Mouse (Mus musculus) hindbrain, embryonic 16.5 days (tissue): ENCODE data around the gene Ift52. TPM values are rescaled to one million over a fixed set of nuclear protein-coding genes. Genes with fewer than 3 reads are reported as not detected.

Source experiments
- ATAC-seq: fragments of 200-750 bp; cut with Nextera tagmentation; 2 replicates; pipeline ENCODE4 v1.8.0; 2017; ENCODE audit warnings: moderate TSS enrichment, moderate library complexity
- H3K27ac ChIP-seq: fragments of 300-500 bp; sonication (generic); 2 replicates; pipeline ENCODE4 v1.5.1; 2014; ENCODE audit warnings: low read depth, mild to moderate bottlenecking, control low read depth, low read length, moderate library complexity
- H3K27me3 ChIP-seq: fragments of 300-500 bp; sonication (generic); replicated peaks from 2 replicates; pipeline ENCODE4 v1.6.1; 2014; ENCODE audit warnings: low read length; ENCODE audit not compliant: control insufficient read depth, insufficient read depth
- H3K36me3 ChIP-seq: fragments of 300-500 bp; sonication (generic); 2 replicates; pipeline ENCODE4 v1.6.1; 2014; ENCODE audit warnings: mild to moderate bottlenecking, low read length, moderate library complexity, mixed read lengths; ENCODE audit not compliant: control insufficient read depth, insufficient read depth
- H3K4me1 ChIP-seq: fragments of 300-500 bp; sonication (generic); 2 replicates; pipeline ENCODE4 v1.6.1; 2014; ENCODE audit warnings: low read depth, low read length; ENCODE audit not compliant: control insufficient read depth, insufficient read depth
- H3K4me2 ChIP-seq: fragments of 300-500 bp; sonication (generic); 2 replicates; pipeline ENCODE4 v1.6.1; 2014; ENCODE audit warnings: mild to moderate bottlenecking, low read length, control low read depth, moderate library complexity
- H3K4me3 ChIP-seq: fragments of 300-500 bp; sonication (generic); 2 replicates; pipeline ENCODE4 v1.5.1; 2014; ENCODE audit warnings: mild to moderate bottlenecking, low read length, control low read depth, moderate library complexity
- H3K9ac ChIP-seq: fragments of 300-500 bp; sonication (generic); 2 replicates; pipeline ENCODE4 v1.6.1; 2014; ENCODE audit warnings: low read depth, mild to moderate bottlenecking, control low read depth, low read length, moderate library complexity
- H3K9me3 ChIP-seq: fragments of 300-500 bp; sonication (generic); 2 replicates; pipeline ENCODE4 v1.6.1; 2014; ENCODE audit warnings: mild to moderate bottlenecking, low read length, moderate library complexity; ENCODE audit not compliant: control insufficient read depth
- WGBS: fragments of 180-500 bp; shearing (Covaris S2); extraction: QIAGEN DNeasy Blood & Tissue Kit; methylation state at CpG from one replicate; pipeline ENCODE4 v1.1.7; 2014; 5-methylcytosine and 5-hydroxymethylcytosine counted together
- polyA plus RNA-seq: library from polyadenylated mRNA; unstranded; fragments of >200 nt; fragmentation: Nextera tagmentation; extraction: Ambion mirVana; gene quantifications from 2 replicates; pipeline ENCODE4 v1.2.1, GENCODE M21; 2015

Gene Ift52
- 33.9 and 36.2 TPM in 2 replicates for polyA plus RNA-seq

- Histone ChIP-seq H3K4me1 (peaks cover 9% of the 10 kb centered on the region), H3K27me3 (no peaks in the 10 kb centered on the region), H3K27ac (peak within 1 kb of the TSS; percentile 87), H3K4me3 (peak within 1 kb of the TSS; percentile 97), H3K9me3 (no peaks in the 10 kb centered on the region), H3K36me3 (no peaks in the 10 kb centered on the region), H3K4me2 (peak within 1 kb of the TSS; percentile 60), H3K9ac (peak within 1 kb of the TSS; percentile 93)
- WGBS, result under 1% methylated on average over 57 of the region's 57 CpGs
- ATAC-seq, result peak; percentile 98
These were observed at the start of gene Ift52 for GRCm38 (mm10) chr2:163016916-163017743. Ift52 (plus strand) TSS chr2:163017354.

- H3K4me2 ChIP-seq, result no peak overlapping the region
These were observed 48.8 kb upstream of the Ift52 start for GRCm38 (mm10) chr2:162968357-162968756.

GRCm38 (mm10) chr2:162969101-162969500, 48.1 kb upstream of the Ift52 start:
- Histone ChIP-seq H3K9ac (no peak overlapping the region), H3K27me3 (no peaks in the 10 kb centered on the region), H3K9me3 (no peaks in the 10 kb centered on the region), H3K4me1 (peaks cover 6% of the 10 kb centered on the region), H3K4me2 (no peak overlapping the region), H3K4me3 (no peak overlapping the region), H3K27ac (no peak overlapping the region), H3K36me3 (no peaks in the 10 kb centered on the region; the same call in 1 of the 2 replicates)
- no peak for ATAC-seq
- 77% methylated on average over 3 of the region's 3 CpGs for WGBS

More at GRCm38 (mm10) chr2:162968357-162968756, 48.8 kb upstream of the Ift52 start:
- Histone ChIP-seq H3K9me3 (no peaks in the 10 kb centered on the region), H3K27ac (no peak overlapping the region), H3K36me3 (no peaks in the 10 kb centered on the region; the same call in 1 of the 2 replicates), H3K4me3 (no peak overlapping the region), H3K4me1 (no peaks in the 10 kb centered on the region; the same call in 1 of the 2 replicates), H3K27me3 (no peaks in the 10 kb centered on the region), H3K9ac (no peak overlapping the region)
- WGBS, result 12% methylated on average over 5 of the region's 5 CpGs
- ATAC-seq, result peak; percentile 40; the same call in 1 of the 2 replicates

GRCm38 (mm10) chr2:162970896-162971295, 46.3 kb upstream of the Ift52 start:
- H3K4me3 ChIP-seq, result no peak overlapping the region
- H3K9me3 ChIP-seq, result no peaks in the 10 kb centered on the region
- H3K36me3 ChIP-seq, result no peaks in the 10 kb centered on the region; the same call in 1 of the 2 replicates
- 85% methylated on average over 6 of the region's 6 CpGs for WGBS
- ATAC-seq, result no peak
- H3K4me2 ChIP-seq, result no peak overlapping the region
- no peaks in the 10 kb centered on the region for H3K27me3 ChIP-seq
- H3K9ac ChIP-seq, result no peak overlapping the region
- H3K4me1 ChIP-seq, result peaks cover 16% of the 10 kb centered on the region
- no peak overlapping the region for H3K27ac ChIP-seq

- Histone ChIP-seq H3K9ac (no peak overlapping the region), H3K36me3 (no peaks in the 10 kb centered on the region), H3K27ac (no peak overlapping the region), H3K4me2 (no peak overlapping the region), H3K4me3 (no peak overlapping the region), H3K9me3 (no peaks in the 10 kb centered on the region), H3K4me1 (peaks cover 16% of the 10 kb centered on the region), H3K27me3 (no peaks in the 10 kb centered on the region)
- ATAC-seq, result no peak
- 57% methylated on average over 7 of the region's 7 CpGs for WGBS
These were observed 44.4 kb upstream of the Ift52 start for GRCm38 (mm10) chr2:162972752-162973151.

- H3K27me3 ChIP-seq, result no peaks in the 10 kb centered on the region
- H3K9me3 ChIP-seq, result no peaks in the 10 kb centered on the region
- H3K4me1 ChIP-seq, result peaks cover 16% of the 10 kb centered on the region
- no peak for ATAC-seq
- WGBS, result 68% methylated on average over 5 of the region's 5 CpGs
- H3K9ac ChIP-seq, result no peak overlapping the region
- no peak overlapping the region for H3K4me3 ChIP-seq
- H3K27ac ChIP-seq, result no peak overlapping the region
- no peak overlapping the region for H3K4me2 ChIP-seq
- H3K36me3 ChIP-seq, result no peaks in the 10 kb centered on the region
These were observed 43.9 kb upstream of the Ift52 start for GRCm38 (mm10) chr2:162973206-162973605.

- Histone ChIP-seq H3K9ac (no peak overlapping the region), H3K27me3 (no peaks in the 10 kb centered on the region), H3K4me1 (peaks cover 16% of the 10 kb centered on the region), H3K27ac (no peak overlapping the region), H3K9me3 (no peaks in the 10 kb centered on the region), H3K4me3 (no peak overlapping the region), H3K36me3 (no peaks in the 10 kb centered on the region), H3K4me2 (no peak overlapping the region)
- ATAC-seq, result no peak
- WGBS, result 9% methylated on average over 11 of the region's 11 CpGs
These were observed 43.5 kb upstream of the Ift52 start for GRCm38 (mm10) chr2:162973637-162974036.

GRCm38 (mm10) chr2:162975157-162975775, 41.9 kb upstream of the Ift52 start:
- Histone ChIP-seq H3K27me3 (no peaks in the 10 kb centered on the region), H3K9me3 (no peaks in the 10 kb centered on the region), H3K4me2 (no peak overlapping the region), H3K36me3 (no peaks in the 10 kb centered on the region), H3K4me3 (no peak overlapping the region), H3K9ac (no peak overlapping the region), H3K27ac (peak overlapping the region; percentile 31; the same call in 1 of the 2 replicates), H3K4me1 (peaks cover 16% of the 10 kb centered on the region)
- 57% methylated on average over 11 of the region's 11 CpGs for WGBS
- peak; percentile 66 for ATAC-seq

GRCm38 (mm10) chr2:162976001-162976400, 41.2 kb upstream of the Ift52 start:
- H3K4me1 ChIP-seq, result peaks cover 16% of the 10 kb centered on the region
- no peak overlapping the region for H3K4me3 ChIP-seq
- ATAC-seq, result peak; percentile 54; the same call in 1 of the 2 replicates
- no peaks in the 10 kb centered on the region for H3K27me3 ChIP-seq
- 56% methylated on average over 4 of the region's 4 CpGs for WGBS
- H3K27ac ChIP-seq, result no peak overlapping the region
- no peak overlapping the region for H3K9ac ChIP-seq
- H3K36me3 ChIP-seq, result no peaks in the 10 kb centered on the region
- no peaks in the 10 kb centered on the region for H3K9me3 ChIP-seq
- no peak overlapping the region for H3K4me2 ChIP-seq
